Mouse (Mus musculus): ENCODE results near the gene Cnga3.

Cnga3 gene

GRCm38 (mm10) chr1:37214144-37214543 is at the start of gene Cnga3:
TSS of gene Cnga3 (plus strand) at chr1:37214434.
- peak; percentile 43 for DNase-seq (ENCODE audit: low read depth, low spot score)

DNA sequence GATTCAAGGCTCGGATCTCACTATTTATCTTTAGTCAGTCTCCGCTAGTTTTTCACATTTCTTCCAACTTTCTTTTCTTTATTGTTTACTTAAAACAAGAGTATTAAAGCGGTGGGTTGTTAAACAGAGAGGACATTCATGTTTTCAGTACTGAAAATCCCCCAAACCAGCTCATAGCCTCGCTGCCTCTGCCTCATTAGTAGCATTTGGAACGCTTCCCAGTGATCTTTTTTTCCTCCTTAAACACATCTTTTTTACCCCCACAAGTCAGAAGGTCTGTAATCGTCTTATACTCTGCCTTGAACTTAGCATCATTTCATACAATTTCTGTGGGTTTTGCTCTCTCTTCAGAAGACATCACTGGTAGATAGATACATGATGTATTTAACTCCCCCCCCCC is 48.2 kb upstream of the Cnga3 start:
- no peak for DNase-seq (ENCODE audit: low read depth, low spot score)

GRCm38 (mm10) chr1:37167918-37168317 is 46.3 kb upstream of the Cnga3 start:
- DNase-seq (ENCODE audit: low read depth, low spot score), result no peak

- no peak for DNase-seq (ENCODE audit: low read depth, low spot score)
These were observed 36.4 kb upstream of the Cnga3 start for GRCm38 (mm10) chr1:37177874-37178273.

DNA sequence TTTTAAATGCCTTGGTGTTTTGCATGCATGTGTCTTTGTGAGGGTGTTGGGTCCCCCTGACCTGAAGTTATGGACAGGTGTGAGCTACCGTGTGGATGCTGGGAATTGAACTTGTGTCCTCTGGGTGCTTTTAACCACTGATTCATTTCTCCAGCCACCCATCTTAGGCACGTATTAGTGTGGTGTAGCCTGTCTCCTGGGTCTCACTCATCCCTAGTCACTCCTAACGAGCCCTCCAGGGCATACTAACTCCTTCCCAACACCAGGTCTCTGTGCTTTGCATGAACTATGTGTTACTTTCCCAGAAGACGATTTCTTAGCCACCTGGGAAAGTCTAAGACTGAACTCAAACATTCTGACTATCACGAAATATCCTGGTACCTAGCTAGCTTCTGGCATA is 34.4 kb upstream of the Cnga3 start:
- no peak for DNase-seq (ENCODE audit: low read depth, low spot score)

DNA sequence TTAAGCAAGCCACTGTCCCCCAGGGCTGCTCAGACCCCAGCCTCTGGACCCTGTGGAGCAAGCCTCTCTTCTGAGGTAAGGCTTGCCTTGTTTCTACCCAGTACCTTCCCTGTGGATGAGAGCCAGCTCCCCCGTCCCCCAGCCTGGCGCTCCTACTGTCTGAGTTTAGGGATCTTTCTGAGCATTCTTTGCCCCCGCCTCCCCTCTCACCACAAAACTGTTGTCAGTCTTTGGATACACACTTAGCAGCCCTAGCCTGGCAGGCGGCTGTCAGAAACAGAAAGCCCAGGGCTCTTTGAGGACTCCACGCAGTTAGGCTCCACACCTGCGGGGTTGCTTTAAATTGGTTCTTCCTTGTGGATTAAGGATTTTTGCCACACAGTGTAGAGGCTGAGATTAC is 27.2 kb upstream of the Cnga3 start:
- DNase-seq (ENCODE audit: low read depth, low spot score), result no peak

- DNase-seq (ENCODE audit: low read depth, low spot score), result no peak
These were observed 19.6 kb upstream of the Cnga3 start for GRCm38 (mm10) chr1:37194607-37195006.

DNA sequence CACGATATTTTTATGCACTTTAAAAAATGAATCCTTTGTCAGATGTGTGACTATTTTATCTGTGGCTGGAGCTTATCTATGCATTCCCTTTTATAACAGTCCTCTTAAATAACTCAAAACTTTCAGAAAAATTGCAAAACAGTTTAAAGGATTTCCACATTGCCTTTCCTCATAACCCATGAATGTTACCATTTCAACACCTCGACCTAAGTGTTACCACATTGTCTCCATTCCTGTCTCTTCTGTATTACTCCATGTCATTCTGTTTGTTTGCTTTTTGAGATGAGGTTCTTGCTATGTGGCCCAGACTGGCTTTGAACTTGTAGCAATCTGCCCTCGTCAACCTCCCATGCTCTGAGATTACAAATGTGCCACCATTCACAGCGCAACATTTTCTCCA is 12.8 kb upstream of the Cnga3 start:
- DNase-seq (ENCODE audit: low read depth, low spot score), result no peak

- no peak for DNase-seq (ENCODE audit: low read depth, low spot score)
These were observed 6.5 kb upstream of the Cnga3 start for GRCm38 (mm10) chr1:37207743-37208142.

DNA sequence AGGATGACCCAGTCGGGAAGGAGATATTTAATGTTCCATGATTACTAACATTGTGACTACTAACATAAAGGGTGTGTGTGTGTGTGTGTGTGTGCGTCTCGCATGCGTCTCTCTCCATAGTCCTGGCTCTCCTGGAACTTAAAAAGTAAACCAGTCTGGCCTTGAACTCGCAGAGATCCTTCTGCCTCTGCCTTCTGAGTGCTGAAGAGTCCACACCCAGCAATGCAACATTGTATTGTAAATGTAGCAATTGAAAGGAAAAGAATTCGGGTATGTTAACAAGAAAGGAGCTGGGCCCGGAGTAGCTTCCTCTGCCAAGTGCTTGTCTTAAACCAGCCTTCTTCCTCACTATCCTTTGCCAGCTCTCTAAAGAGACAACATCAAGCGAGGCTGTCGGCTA is 1.9 kb upstream of the Cnga3 start:
- no peak for DNase-seq (ENCODE audit: low read depth, low spot score)

DNA sequence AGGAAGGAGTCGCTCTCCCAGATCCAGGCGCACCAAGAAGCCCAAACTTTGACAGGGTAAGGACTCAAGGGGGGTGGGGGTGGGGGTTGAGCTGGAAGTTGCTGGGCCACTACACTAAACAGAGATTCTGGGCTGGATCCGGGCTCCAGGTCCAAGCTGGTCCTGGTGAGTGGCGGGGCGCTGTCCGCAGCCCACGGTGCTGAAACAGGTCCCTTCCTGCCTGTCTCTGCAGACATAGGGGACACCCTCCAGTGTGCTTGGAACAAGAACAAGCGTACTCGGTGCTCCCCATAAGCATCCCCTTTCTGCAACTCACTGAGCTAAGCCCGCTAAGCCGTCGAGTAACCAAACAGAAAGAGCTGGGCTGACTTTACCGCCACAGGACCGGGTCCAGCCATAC is 4.2 kb downstream of the Cnga3 start:
- DNase-seq (ENCODE audit: low read depth, low spot score), result no peak

GRCm38 (mm10) chr1:37219593-37219992 is 5.4 kb downstream of the Cnga3 start:
- DNase-seq (ENCODE audit: low read depth, low spot score), result no peak

DNA sequence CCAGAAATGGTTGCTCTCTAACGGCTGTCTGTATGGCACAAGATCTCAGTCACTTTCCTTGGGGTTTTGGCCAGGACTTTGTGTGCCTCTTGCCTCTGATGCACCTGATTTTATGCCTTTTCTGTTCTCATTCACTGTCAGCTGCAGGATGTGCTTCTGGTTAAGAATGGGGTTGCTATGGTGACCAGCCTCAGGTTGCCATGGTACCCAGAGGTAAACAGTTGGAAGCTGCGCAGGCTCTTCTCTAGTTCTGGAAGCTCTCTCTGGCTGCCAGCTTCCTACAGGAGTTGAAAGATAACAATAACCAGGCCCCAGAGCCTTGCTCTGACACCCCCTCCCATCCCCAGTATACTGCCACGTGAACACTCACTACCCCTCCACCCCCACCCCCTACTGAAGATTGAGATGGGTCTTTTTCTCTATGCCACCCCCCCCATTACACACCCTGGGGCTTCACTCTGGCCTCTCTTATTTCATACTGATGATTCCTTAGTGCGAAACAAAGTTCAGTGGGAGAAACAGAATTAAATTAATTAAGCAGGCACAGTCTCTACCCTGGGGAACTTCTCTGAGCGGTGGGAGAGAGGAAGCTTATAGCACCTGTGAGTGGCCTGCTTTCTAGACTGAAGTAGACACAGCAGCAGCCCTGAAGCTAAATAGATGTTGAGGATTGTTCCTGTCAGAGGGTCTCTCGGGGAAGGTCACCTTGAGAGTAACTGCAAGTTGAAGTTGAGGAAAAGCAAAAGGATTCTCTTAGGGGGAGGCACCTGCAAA is 6.1 kb downstream of the Cnga3 start:
- DNase-seq (ENCODE audit: low read depth, low spot score), result peak; percentile 23

- DNase-seq (ENCODE audit: low read depth, low spot score), result no peak
These were observed 7.8 kb downstream of the Cnga3 start for GRCm38 (mm10) chr1:37222002-37222401.

DNA sequence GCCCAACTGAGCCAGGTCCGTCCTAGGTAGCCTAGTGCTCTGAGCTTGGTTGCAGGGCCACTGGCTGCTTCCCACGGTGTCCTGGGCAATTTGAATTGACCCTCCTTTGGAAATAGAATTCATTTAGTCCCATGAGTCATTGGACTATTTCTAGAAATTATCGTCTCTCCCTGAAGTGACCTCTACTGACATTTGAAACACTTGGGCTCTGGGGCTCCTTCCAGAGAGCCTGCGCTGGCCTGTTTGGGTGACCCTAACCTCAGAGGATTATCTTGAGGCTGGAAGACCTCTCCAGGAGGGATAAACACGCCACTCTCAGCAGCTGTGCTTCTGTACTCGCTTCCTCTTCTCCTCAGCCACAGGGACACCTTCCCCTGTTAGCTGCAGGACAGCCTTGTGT is 16.2 kb downstream of the Cnga3 start:
- no peak for DNase-seq (ENCODE audit: low read depth, low spot score)

DNA sequence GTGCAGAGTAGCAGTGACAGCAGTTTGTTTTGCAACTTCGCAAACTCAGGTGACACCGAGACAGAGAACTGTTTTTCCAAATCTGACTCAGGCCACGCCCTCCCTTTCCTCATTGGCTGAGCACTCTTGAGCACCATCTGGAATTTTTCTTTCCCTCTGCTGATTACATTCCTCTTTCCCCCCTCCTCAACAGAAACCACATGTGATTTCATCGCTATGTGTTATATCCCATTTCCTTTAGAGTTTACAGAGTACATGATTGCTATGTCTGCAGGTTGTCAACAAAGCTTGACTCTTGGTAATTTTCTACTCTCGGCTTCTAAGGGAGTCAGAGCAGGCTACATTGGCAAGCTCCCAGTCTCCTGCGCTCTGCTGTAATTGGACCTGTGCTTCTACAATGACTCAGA is 17.1 kb downstream of the Cnga3 start:
- DNase-seq (ENCODE audit: low read depth, low spot score), result no peak

GRCm38 (mm10) chr1:37239045-37239635 is 24.9 kb downstream of the Cnga3 start:
- DNase-seq (ENCODE audit: low read depth, low spot score), result peak; percentile 34

- no peak for DNase-seq (ENCODE audit: low read depth, low spot score)
These were observed 28.0 kb downstream of the Cnga3 start for GRCm38 (mm10) chr1:37242253-37242652.

- no peak for DNase-seq (ENCODE audit: low read depth, low spot score)
These were observed 32.2 kb downstream of the Cnga3 start for GRCm38 (mm10) chr1:37246476-37246875.

DNA sequence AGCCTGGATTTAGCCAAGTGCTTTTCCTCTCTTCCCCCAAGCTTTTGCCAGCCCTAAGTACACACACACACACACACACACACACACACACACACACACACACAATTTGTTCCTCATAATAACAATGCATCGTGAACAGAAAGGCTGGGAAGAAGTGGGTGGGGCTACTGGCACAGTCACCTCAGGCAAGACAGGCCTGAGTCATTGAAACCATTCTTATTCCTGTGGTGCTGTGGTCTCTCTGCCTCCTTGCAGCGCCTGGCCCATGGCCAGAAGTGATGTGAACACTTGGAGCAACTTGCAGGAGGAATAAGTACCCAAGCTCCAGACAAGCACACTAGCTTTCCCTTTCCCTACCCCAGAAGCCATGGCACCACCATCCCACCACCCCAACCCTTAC is 34.2 kb downstream of the Cnga3 start:
- no peak for DNase-seq (ENCODE audit: low read depth, low spot score)

DNA sequence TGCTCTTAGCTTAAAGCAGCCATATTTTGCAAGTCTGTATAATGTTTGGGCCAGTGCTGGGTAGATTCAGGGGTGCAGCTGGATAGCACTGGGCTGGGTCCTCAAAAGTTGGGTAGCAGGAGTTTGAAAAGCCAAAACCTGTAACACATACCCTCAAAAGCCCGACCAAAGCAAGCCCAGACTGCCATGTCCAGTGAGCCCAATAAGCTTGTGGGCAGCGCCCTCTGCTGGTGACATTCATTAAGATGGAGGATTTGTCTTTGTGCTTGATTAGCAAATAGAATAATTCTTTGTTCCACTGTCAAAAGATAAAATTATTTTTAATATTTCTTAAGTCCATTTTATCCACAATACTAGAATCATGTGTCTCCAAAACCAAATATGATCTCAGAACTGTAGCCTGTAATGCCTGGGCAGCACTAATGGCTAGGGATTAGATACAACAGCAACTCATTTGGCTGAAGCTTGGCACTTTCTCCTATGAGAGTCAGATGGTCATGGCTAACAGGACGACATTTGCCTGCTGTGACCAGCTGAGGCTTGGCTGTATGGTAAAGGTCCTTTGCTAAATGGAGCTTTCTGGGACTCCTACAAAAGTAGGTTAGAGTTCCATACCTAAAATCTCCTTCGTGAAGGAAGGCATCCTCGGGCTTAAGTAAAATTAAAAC is 36.5 kb downstream of the Cnga3 start:
- DNase-seq (ENCODE audit: low read depth, low spot score), result peak; percentile 77

DNA sequence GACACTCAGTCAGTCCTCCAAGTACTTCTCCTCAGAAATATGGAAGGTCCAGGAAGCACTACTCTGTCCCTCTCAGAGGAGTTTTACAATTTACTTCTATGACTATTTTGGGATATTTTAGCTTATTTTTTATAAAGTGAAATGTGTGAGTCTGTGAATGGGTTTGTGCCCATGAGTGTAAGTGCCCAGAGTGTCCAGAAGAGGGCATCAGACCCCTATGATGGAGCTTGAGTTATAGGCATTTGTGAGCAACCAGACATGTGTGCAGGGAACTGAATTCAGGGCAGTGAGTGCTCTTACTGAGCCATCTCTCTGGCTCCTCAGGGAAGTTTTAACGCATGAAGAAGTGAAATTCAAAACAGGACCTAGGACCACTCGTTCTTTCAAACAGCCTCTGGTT is 44.2 kb downstream of the Cnga3 start:
- no peak for DNase-seq (ENCODE audit: low read depth, low spot score)

DNA sequence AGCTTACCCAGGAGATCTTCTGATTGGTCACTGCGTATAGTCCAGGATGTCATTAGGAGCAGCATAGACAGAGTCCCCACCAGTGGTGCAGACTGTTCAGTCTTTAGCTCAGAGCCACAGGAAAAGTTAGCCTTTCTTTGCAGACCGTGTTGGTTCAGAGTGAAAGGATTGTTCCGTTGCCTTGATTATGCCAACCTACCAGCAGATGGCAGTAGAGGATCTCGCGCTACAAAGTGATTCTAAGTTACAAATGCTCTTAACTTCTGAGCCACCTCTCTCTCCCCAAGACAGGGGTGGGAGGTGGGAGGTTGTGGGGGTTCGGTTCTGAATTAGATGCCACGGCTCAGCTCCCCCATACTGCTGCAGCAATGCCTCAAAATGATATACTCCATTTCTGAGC is 58.2 kb downstream of the Cnga3 start:
- DNase-seq (ENCODE audit: low read depth, low spot score), result peak; percentile 58

Data from retina, postnatal 7 days (tissue).